Mouse (Mus musculus) testis, postnatal 14 days (tissue): ENCODE measurements around the gene Uty.
A peak's percentile ranks its signal among the peaks of the same experiment; 100 is the strongest.

ENCODE experiments used
- DNase-seq: peaks from one replicate; pipeline ENCODE4 v3.0.0; 2021; ENCODE audit warnings: low spot score

Uty gene

DNA sequence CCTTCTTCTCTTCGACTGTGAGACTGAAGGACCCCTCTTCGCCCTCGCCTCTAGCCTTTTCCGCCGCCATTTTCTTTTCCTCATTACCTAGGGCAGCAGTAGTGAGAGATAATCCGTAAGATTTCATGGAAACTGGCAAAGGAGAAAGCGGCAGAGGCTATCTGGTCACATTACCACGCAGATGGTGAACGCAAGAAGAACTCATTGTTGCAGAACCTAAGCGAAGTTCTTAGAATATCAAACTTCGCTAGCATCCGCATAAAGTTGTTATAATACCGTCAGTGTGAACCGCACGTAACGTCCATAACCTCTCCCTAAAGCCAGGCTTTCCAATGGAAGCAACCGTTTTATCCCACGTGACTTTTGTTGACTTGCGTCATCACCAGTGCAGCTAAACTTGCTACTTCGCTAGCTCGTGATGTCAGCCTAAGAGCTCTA, at the start of gene Uty:
TSS of gene Uty (minus strand) at position 334 of the 438 bp plus-strand sequence.
- peak; percentile 80 for DNase-seq

DNA sequence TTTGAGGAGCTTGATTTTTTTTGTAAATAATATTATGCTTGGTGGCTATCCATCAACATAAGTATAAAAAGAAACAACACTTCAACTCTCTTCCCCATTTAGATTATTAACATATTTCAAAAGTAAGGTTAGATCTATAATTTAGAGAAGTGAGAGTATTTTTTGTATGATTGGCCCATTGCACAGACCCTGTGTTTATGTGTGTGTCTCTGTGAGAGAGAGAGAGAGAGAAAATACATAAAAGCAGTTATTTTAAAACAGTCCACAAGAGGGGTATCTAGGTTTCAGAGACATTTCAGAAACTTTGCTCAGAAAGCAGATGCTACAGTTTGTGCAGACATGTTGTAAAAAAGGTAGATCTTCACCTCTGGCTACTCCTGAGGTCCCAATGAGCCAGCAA, 48.1 kb upstream of the Uty start:
- no peak for DNase-seq

GRCm38 (mm10) chrY:1286171-1286795, 40.7 kb upstream of the Uty start, which contains the start of gene Ddx3y:
TSS of gene Ddx3y (minus strand) at chrY:1286629.
- peak; percentile 77 for DNase-seq

DNA sequence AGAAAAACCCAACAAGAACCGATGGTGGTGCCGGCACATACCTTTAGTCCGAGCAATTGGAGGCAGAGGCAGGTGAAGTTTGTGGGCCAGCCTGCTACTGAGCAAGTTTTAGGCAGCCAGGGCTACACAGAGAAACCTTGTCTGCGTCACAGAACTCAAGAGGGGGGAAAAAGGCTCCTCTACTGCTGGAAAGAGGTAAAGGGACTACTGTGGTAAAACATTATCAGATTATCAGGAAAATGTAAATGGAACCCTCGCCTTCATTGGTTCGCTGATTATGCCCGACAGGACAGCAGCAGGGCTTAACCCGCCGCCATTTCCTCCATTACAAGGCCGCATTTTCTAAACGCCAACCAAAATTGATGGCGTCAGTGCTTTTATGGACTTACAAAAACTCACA, 40.2 kb upstream of the Uty start:
- peak; percentile 8 for DNase-seq

DNA sequence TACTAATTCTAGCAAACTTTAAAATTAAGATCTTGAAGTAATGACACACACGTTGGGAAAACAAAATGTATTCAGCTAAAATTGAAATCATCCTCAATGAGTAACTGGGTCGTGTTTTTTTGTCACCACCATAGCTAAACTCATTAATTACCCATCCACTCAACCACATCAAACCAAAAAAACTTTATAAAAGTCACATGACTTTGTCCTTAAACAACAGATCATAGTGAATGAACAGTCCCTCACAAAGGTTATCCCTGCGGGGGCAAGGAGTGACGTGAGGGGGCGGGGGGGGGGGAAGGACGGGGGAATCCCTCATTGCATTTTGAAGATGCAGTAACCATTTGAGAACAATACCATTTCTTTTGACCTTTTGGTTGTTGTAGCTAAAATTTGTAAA, 558 bp upstream of the Uty start:
- DNase-seq = no peak

DNA sequence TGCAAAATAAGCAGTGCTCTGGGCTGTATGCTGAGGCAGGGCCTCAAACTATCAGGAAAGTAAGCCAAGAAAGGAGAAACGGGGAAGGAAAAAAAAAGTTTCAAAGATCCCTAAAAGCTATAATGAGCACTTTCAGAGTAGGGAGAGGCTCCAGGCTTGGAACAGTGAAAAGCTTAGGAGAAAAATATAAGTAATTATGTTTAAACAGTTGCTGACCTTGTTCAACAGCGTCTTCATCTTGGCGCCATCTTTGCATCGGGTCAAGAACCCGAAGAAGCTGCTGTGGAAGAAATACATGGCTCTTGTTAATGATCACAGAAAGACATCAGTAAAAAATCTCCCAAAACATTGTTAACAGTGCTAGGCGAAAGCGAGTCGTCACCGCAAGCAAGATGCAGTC, 619 bp downstream of the Uty start:
- peak; percentile 4 for DNase-seq

DNA sequence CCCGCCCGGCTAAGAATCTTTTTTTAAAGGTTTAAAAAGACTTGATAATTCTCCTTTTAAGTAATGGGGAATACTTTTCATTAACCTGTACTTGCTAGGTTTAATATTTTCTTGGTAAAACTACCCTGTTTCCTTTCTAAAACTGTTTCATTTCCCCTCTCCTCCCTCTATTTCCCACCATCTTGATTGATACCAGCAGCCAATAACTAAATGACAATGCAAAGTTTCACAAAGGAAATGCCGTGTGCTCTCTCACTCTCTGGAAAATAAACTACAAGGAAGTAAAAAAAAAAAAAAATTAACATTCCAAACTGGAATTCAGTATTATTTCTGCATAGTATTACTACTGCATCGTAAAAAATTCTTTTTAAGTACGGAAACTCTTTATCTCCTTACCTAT, 1.1 kb downstream of the Uty start:
- no peak for DNase-seq

- DNase-seq = no peak
Observed at GRCm38 (mm10) chrY:1220001-1220400, 25.6 kb downstream of the Uty start.

DNA sequence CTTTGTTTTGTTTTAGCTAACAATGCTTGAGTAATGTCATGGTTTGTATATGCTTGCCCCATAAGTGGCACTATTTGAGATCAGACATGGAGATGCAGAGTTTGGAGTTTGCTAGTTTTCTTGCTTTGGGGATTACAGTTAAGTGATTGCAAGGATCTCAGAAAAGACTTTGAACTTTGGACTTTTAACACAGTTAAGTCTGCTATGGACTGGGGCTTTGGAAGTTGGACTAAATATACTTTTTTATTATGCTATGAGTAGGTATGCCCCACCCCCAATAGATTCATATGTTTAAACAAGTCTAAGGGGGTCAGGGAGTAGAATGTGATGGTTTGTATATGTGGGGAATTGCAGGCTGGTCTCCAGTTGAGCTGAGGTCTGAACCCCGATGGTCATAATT, 67.1 kb downstream of the Uty start:
- no peak for DNase-seq

- DNase-seq = no peak
Observed at GRCm38 (mm10) chrY:1163054-1163453, 82.5 kb downstream of the Uty start.

DNA sequence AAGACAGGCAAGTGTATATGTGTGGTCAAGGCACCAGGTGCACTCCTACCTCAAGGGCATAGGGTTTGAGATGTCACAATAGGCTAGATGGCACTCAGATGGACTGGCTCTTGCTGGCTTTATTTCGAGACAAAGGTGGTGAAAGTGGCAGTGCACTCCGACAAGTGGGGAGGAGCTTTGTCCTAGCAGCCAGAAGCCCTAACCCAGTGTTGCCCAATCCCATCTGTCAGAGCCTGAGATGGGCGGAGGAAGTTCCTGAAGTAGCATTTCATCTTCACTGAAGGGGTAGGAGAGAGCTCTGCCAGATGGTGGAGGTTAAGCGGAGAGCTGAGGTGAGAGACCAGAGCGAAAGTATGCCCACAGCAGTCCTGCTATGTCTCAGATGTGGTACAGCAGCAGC, 129.4 kb downstream of the Uty start:
- DNase-seq = no peak

- DNase-seq = no peak
Observed at GRCm38 (mm10) chrY:1114016-1114415, 131.5 kb downstream of the Uty start.
